Mouse (Mus musculus) hindbrain, embryonic 15.5 days (tissue): ENCODE measurements around the gene Megf8. TPM values are rescaled to one million over a fixed set of nuclear protein-coding genes. Genes with fewer than 3 reads are reported as not detected.

Experiments
- ATAC-seq: fragments of 200-750 bp; cut with Nextera tagmentation; 2 replicates; pipeline ENCODE4 v1.8.0; 2017; ENCODE audit warnings: low read depth, moderate number of reproducible peaks, moderate TSS enrichment; ENCODE audit not compliant: low FRiP score
- H3K27ac ChIP-seq: fragments of 300-500 bp; sonication (generic); replicated peaks from 2 replicates; pipeline ENCODE4 v1.5.1; 2015; ENCODE audit warnings: mild to moderate bottlenecking, inconsistent platforms
- H3K27me3 ChIP-seq: fragments of 300-500 bp; sonication (generic); 2 replicates; pipeline ENCODE4 v1.6.1; 2015; ENCODE audit warnings: control low read depth, inconsistent platforms
- H3K36me3 ChIP-seq: fragments of 300-500 bp; sonication (generic); 2 replicates; pipeline ENCODE4 v1.6.1; 2015; ENCODE audit warnings: control low read depth, inconsistent platforms
- H3K4me1 ChIP-seq: fragments of 300-500 bp; sonication (generic); replicated peaks from 2 replicates; pipeline ENCODE4 v1.6.1; 2015; ENCODE audit warnings: control low read depth, inconsistent platforms
- H3K4me2 ChIP-seq: fragments of 300-500 bp; sonication (generic); 2 replicates; pipeline ENCODE4 v1.6.1; 2015; ENCODE audit warnings: moderate library complexity, mild to moderate bottlenecking, inconsistent platforms
- H3K4me3 ChIP-seq: fragments of 300-500 bp; sonication (generic); 2 replicates; pipeline ENCODE4 v1.5.1; 2015; ENCODE audit warnings: mild to moderate bottlenecking, inconsistent platforms
- H3K9ac ChIP-seq: fragments of 300-500 bp; sonication (generic); 2 replicates; pipeline ENCODE4 v1.6.1; 2015; ENCODE audit warnings: inconsistent platforms
- H3K9me3 ChIP-seq: fragments of 300-500 bp; sonication (generic); 2 replicates; pipeline ENCODE4 v1.6.1; 2016; ENCODE audit warnings: control low read depth, inconsistent platforms
- WGBS: fragments of 180-500 bp; shearing (Covaris S2); methylation state at CpG from one replicate; pipeline ENCODE4 v1.1.7; 2015; 5-methylcytosine and 5-hydroxymethylcytosine counted together
- polyA plus RNA-seq: library from polyadenylated mRNA; unstranded; fragments of >200 nt; fragmentation: Nextera tagmentation; extraction: Ambion mirVana; gene quantifications from 2 replicates; pipeline ENCODE4 v1.2.1, GENCODE M21; 2015

Gene Megf8
- polyA plus RNA-seq, 1 experiment from 2014 or later: 23.9 TPM

DNA sequence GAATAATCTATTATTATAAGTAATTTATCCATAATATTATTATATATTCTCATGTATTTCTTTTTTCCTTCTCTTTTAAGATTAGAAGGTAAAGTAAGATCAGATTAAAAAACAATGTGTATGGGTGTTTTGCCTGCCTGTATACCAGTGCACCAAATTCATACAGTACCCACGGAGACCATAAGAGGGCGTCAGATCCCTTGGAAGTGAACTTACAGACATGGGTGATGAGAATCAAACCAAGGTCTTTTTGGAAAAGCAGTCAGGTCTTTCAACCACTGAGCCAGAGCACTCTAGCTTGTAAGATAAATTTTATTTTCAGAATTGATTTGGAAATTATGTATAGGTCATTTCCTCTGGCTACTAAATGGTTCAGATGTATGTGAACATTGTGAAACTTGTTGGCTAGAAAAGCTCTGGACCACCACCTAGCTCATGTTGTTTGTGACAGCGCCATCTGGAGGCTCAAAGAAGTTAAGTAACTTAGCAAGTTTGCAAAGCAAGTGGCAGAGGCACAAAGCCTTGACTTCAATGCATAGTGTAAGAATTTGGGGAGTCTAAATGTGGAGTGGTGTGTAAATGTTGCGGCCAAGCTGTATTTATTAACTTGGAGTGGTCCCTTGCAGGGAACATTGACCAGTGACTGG, 92.3 kb downstream of the Megf8 start:
- Histone ChIP-seq H3K36me3 (no peaks in the 10 kb centered on the region), H3K4me2 (no peak overlapping the region), H3K4me3 (no peak overlapping the region), H3K9ac (no peak overlapping the region), H3K9me3 (no peaks in the 10 kb centered on the region), H3K27me3 (no peaks in the 10 kb centered on the region), H3K27ac (no peak overlapping the region), H3K4me1 (no peaks in the 10 kb centered on the region)
- no peak for ATAC-seq
- WGBS: 41% methylated on average over 4 of the region's 4 CpGs

GRCm38 (mm10) chr7:25410969-25411615, 94.1 kb downstream of the Megf8 start:
- H3K36me3 ChIP-seq: no peaks in the 10 kb centered on the region
- H3K4me1 ChIP-seq: no peaks in the 10 kb centered on the region
- H3K4me2 ChIP-seq: no peak overlapping the region
- no peak overlapping the region for H3K9ac ChIP-seq
- H3K27me3 ChIP-seq: no peaks in the 10 kb centered on the region
- ATAC-seq: no peak
- no peaks in the 10 kb centered on the region for H3K9me3 ChIP-seq
- no peak overlapping the region for H3K27ac ChIP-seq
- no peak overlapping the region for H3K4me3 ChIP-seq
- 81% methylated on average over 1 of the region's 1 CpGs for WGBS

DNA sequence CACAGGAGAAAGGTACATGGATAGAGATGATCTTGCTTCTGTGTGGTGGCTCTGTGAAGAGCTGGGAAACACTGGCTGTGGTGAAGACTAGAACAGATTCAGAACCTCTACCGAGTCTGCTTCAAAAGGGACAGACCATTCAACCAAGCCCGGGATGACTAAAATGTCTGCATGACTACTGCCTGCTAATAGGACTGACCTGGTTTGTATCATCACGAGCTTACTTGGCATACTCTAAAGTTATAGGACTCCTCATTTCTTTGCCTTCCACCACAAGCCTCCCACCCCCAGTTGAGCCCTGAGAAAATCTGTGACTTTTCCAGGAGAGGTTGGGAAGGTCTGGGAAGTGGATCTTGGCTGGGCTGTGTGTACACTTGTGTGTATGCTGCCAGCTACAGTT, 94.9 kb downstream of the Megf8 start:
- no peak overlapping the region for H3K9ac ChIP-seq
- no peaks in the 10 kb centered on the region for H3K36me3 ChIP-seq
- WGBS: 87% methylated on average over 3 of the region's 3 CpGs
- H3K4me1 ChIP-seq: no peaks in the 10 kb centered on the region
- no peaks in the 10 kb centered on the region for H3K27me3 ChIP-seq
- no peak overlapping the region for H3K4me2 ChIP-seq
- ATAC-seq: no peak
- H3K27ac ChIP-seq: no peak overlapping the region
- no peak overlapping the region for H3K4me3 ChIP-seq
- no peaks in the 10 kb centered on the region for H3K9me3 ChIP-seq

DNA sequence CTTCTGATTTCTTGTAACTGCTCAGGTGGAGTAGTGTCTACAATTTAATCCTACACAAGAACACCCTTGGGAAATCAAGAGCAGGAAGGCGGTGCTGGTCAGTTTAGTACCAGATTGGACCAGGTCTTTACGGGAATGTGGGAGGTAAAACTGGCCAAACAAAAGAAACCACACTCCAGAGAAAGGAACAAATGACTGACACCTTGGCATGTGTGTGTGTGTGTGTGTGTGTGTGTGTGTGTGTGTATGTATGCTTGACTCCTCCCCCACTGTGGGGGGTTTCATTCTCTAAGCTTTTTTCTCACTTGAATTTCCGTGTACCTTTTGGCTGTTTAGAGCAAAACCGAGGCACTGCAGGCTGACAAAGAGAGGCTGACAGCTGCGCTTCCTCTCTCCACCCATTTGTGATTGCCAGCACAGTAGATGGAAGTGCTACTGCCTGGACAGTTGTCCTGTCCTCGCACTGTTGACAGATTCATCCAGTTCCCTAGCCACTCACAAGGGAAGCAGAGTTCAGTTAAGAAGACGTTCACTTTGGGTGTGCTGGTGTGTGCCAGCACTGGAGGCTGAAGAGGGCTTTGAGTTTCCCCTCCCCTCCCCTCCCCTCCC, 96.0 kb downstream of the Megf8 start, which contains the start of gene Cxcl17:
Gene Cxcl17, minus strand, starts transcription at position 54 of the 609 bp plus-strand sequence.
- H3K36me3 ChIP-seq: no peaks in the 10 kb centered on the region
- no peaks in the 10 kb centered on the region for H3K4me1 ChIP-seq
- no peaks in the 10 kb centered on the region for H3K9me3 ChIP-seq
- no peak within 1 kb of the TSS for H3K4me2 ChIP-seq
- H3K27ac ChIP-seq: no peak within 1 kb of the TSS
- ATAC-seq: no peak
- 53% methylated on average over 7 of the region's 7 CpGs for WGBS
- H3K4me3 ChIP-seq: no peak within 1 kb of the TSS
- H3K9ac ChIP-seq: no peak within 1 kb of the TSS
- H3K27me3 ChIP-seq: no peaks in the 10 kb centered on the region

Other genes with a start within 250 kb of the Megf8 start
- gene Grik5, start 244.8 kb upstream of the Megf8 start, polyA plus RNA-seq: 18.3 and 18.5 TPM in 2 replicates
- 33.9 and 37.7 TPM in 2 replicates for gene Zfp574, start 244.6 kb upstream of the Megf8 start, polyA plus RNA-seq
- gene Pou2f2, start 137.4 kb upstream of the Megf8 start, polyA plus RNA-seq: 29.6 and 33.4 TPM in 2 replicates
- gene Dedd2, start 96.5 kb upstream of the Megf8 start, polyA plus RNA-seq: 16.5 and 17.3 TPM in 2 replicates
- 1.6 and 2.1 TPM in 2 replicates for gene Zfp526, start 95.7 kb upstream of the Megf8 start, polyA plus RNA-seq
- 19.2 and 19.7 TPM in 2 replicates for gene Gsk3a, start 79.3 kb upstream of the Megf8 start, polyA plus RNA-seq
- 3.4 and 4.4 TPM in 2 replicates for gene Erf, start 66.4 kb upstream of the Megf8 start, polyA plus RNA-seq
- 32.5 and 38.5 TPM in 2 replicates for gene Cic, start 49.5 kb upstream of the Megf8 start, polyA plus RNA-seq
- gene Pafah1b3, start 19.2 kb upstream of the Megf8 start, polyA plus RNA-seq: 558 and 579 TPM in 2 replicates
- 3.5 and 4.6 TPM in 2 replicates for gene Prr19, start 15.8 kb upstream of the Megf8 start, polyA plus RNA-seq
- 84.1 and 101 TPM in 2 replicates for gene Tmem145, start 11.1 kb upstream of the Megf8 start, polyA plus RNA-seq
- not detected in 2 replicates for gene Cnfn, start 52.6 kb downstream of the Megf8 start, polyA plus RNA-seq
- 9.9 and 11.0 TPM in 2 replicates for gene Lipe, start 81.5 kb downstream of the Megf8 start, polyA plus RNA-seq
- gene Cxcl17, start 95.7 kb downstream of the Megf8 start, polyA plus RNA-seq: 1.2 and 1.3 TPM in 2 replicates
- 0.99 and 1.0 TPM in 2 replicates for gene Ceacam1, start 160.4 kb downstream of the Megf8 start, polyA plus RNA-seq
- gene Ceacam2, start 222.7 kb downstream of the Megf8 start, polyA plus RNA-seq: 0.08 and 0.12 TPM in 2 replicates